Mouse (Mus musculus): ENCODE measurements around the gene Atp8b3. TPM values are rescaled to one million over a fixed set of nuclear protein-coding genes. Genes with fewer than 3 reads are reported as not detected.
A peak's percentile ranks its signal among the peaks of the same experiment; 100 is the strongest.

Gene Atp8b3
- polyA plus RNA-seq, 1 experiment: 0.13 TPM

DNA sequence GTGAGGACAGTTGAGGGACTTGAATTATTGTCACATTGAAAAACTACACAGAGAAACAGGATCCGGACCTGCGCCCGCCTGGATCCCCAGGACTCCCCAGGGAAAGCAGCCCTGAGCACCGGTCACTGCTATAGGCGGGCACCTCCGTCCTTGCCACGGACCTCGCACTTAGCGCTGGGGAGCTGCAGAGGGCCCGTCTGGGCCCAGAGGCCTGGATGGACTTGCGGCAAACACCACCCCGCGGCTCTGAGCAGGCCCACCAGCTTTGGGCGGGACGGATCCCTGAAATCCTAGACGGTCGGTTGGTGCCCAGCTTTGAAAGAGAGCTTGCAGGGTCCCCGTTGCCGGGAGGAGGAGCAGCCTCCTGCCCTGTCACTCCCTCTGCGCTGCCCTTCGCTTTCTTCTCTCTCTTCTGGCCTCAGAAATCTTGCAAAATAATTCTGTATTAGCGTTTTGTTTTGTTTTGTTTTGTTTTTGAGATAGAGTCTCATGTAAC is 36.1 kb downstream of the Atp8b3 start:
- H3K36me3 ChIP-seq (ENCODE audit: control insufficient read depth, insufficient read depth): no peaks in the 10 kb centered on the region
- H3K4me3 ChIP-seq (ENCODE audit: insufficient read depth, poor library complexity, severe bottlenecking): no peak overlapping the region
- no peaks in the 10 kb centered on the region for H3K79me3 ChIP-seq (ENCODE audit: low read depth)
- no peak overlapping the region for H3ac ChIP-seq (ENCODE audit: control insufficient read depth, insufficient read length, low read depth)
- peaks cover 67% of the 10 kb centered on the region for H3K27me3 ChIP-seq (ENCODE audit: control insufficient read depth, insufficient read depth, insufficient read length)
- H3K79me2 ChIP-seq (ENCODE audit: control insufficient read depth, insufficient read depth): no peaks in the 10 kb centered on the region
- TF ChIP-seq CEBPB (IDR thresholded peaks at IDR 0.05; ENCODE audit: low read depth) (no peak), CTCF (IDR thresholded peaks at IDR 0.05; ENCODE audit: control insufficient read depth, insufficient read depth, insufficient read length) (no peak), USF1 (IDR thresholded peaks at IDR 0.05; ENCODE audit: low read depth) (no peak), MAX (IDR thresholded peaks at IDR 0.05) (no peak), MYOG (IDR thresholded peaks at IDR 0.05; ENCODE audit: control insufficient read depth, extremely low read depth, insufficient read length) (no peak), MYOD1 (IDR thresholded peaks at IDR 0.05; ENCODE audit: control insufficient read depth, insufficient read length, low read depth) (no peak), FOSL1 (IDR thresholded peaks at IDR 0.05; ENCODE audit: insufficient read depth, low read length, poor library complexity, severe bottlenecking) (no peak)

DNA sequence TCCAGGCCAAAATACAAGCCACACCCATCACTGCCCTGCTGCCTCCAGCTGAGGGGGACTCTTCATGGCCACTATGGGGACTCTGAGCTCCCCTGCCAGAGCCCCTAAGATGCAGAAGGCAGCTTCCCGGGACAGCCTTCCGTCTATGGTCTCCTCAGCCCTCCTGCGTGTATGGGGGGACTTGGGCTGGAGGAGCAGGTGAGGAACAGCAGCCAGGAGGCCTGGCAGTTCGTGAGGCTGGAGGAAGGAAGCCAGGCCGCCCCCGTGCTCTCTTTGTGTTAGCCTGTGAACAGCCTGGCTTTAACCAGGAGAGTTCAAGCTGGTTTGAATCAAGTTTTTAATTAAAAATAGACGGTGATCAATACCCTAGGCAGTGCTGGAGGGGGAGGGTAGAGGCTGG is 36.6 kb downstream of the Atp8b3 start:
- no peak overlapping the region for H3K4me3 ChIP-seq (ENCODE audit: insufficient read depth, poor library complexity, severe bottlenecking)
- H3K79me3 ChIP-seq (ENCODE audit: low read depth): no peaks in the 10 kb centered on the region
- H3ac ChIP-seq (ENCODE audit: control insufficient read depth, insufficient read length, low read depth): no peak overlapping the region
- TF ChIP-seq MAX (IDR thresholded peaks at IDR 0.05) (no peak), CEBPB (IDR thresholded peaks at IDR 0.05; ENCODE audit: low read depth) (no peak)
- no peaks in the 10 kb centered on the region for H3K79me2 ChIP-seq (ENCODE audit: control insufficient read depth, insufficient read depth)
- peaks cover 67% of the 10 kb centered on the region for H3K27me3 ChIP-seq (ENCODE audit: control insufficient read depth, insufficient read depth, insufficient read length)
- no peaks in the 10 kb centered on the region for H3K36me3 ChIP-seq (ENCODE audit: control insufficient read depth, insufficient read depth)

DNA sequence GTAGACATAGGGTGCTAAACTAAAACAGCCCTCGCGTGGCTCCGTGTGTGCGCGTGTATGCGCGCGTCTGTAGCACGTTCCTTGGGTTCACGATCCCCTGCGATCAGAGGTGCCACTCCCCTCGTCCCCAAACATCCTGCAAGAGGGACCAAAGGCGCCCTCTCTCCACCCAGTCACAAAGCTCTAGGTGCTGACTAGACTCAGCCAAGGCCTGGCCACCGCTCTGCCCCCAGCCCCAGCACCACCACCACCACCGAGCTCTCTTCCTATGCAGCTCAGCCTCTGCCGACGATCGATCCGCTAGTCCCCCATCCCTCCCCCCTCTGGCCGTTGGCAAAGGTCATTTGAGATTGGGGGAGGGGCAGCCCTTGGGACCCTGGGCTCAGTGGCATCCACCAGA is 42.5 kb downstream of the Atp8b3 start:
- TF ChIP-seq CEBPB (IDR thresholded peaks at IDR 0.05; ENCODE audit: low read depth): no peak
- no peak for TF ChIP-seq USF1 (IDR thresholded peaks at IDR 0.05; ENCODE audit: low read depth)
- TF ChIP-seq MYOG (IDR thresholded peaks at IDR 0.05; ENCODE audit: control insufficient read depth, extremely low read depth, insufficient read length): no peak
- no peak for TF ChIP-seq MAX (IDR thresholded peaks at IDR 0.05)
- Histone ChIP-seq H3K79me2 (ENCODE audit: control insufficient read depth, insufficient read depth) (no peaks in the 10 kb centered on the region), H3K27me3 (ENCODE audit: control insufficient read depth, insufficient read depth, insufficient read length) (peaks cover 97% of the 10 kb centered on the region), H3ac (ENCODE audit: control insufficient read depth, insufficient read length, low read depth) (no peak overlapping the region), H3K36me3 (ENCODE audit: control insufficient read depth, insufficient read depth) (no peaks in the 10 kb centered on the region), H3K79me3 (ENCODE audit: low read depth) (no peaks in the 10 kb centered on the region), H3K4me3 (ENCODE audit: insufficient read depth, poor library complexity, severe bottlenecking) (no peak overlapping the region)

- TF ChIP-seq MAX (IDR thresholded peaks at IDR 0.05) (no peak), MYOD1 (IDR thresholded peaks at IDR 0.05; ENCODE audit: control insufficient read depth, insufficient read length, low read depth) (no peak), CTCF (IDR thresholded peaks at IDR 0.05; ENCODE audit: control insufficient read depth, insufficient read depth, insufficient read length) (no peak), USF1 (IDR thresholded peaks at IDR 0.05; ENCODE audit: low read depth) (no peak), CEBPB (IDR thresholded peaks at IDR 0.05; ENCODE audit: low read depth) (no peak), FOSL1 (IDR thresholded peaks at IDR 0.05; ENCODE audit: insufficient read depth, low read length, poor library complexity, severe bottlenecking) (no peak), MYOG (IDR thresholded peaks at IDR 0.05; ENCODE audit: control insufficient read depth, extremely low read depth, insufficient read length) (no peak)
- no peak overlapping the region for H3K4me3 ChIP-seq (ENCODE audit: insufficient read depth, poor library complexity, severe bottlenecking)
- no peaks in the 10 kb centered on the region for H3K79me3 ChIP-seq (ENCODE audit: low read depth)
- no peaks in the 10 kb centered on the region for H3K36me3 ChIP-seq (ENCODE audit: control insufficient read depth, insufficient read depth)
- no peak overlapping the region for H3ac ChIP-seq (ENCODE audit: control insufficient read depth, insufficient read length, low read depth)
- no peaks in the 10 kb centered on the region for H3K79me2 ChIP-seq (ENCODE audit: control insufficient read depth, insufficient read depth)
- H3K27me3 ChIP-seq (ENCODE audit: control insufficient read depth, insufficient read depth, insufficient read length): peaks cover 97% of the 10 kb centered on the region
These were observed 43.0 kb downstream of the Atp8b3 start for GRCm38 (mm10) chr10:80495901-80496300.

GRCm38 (mm10) chr10:80494732-80495131 is 44.2 kb downstream of the Atp8b3 start, which contains the start of gene Onecut3:
Gene Onecut3 (plus strand): TSS chr10:80494835.
- no peak within 1 kb of the TSS for H3K4me3 ChIP-seq (ENCODE audit: insufficient read depth, poor library complexity, severe bottlenecking)
- TF ChIP-seq FOSL1 (IDR thresholded peaks at IDR 0.05; ENCODE audit: insufficient read depth, low read length, poor library complexity, severe bottlenecking): no peak
- TF ChIP-seq CTCF (IDR thresholded peaks at IDR 0.05; ENCODE audit: control insufficient read depth, insufficient read depth, insufficient read length): no peak
- TF ChIP-seq USF1 (IDR thresholded peaks at IDR 0.05; ENCODE audit: low read depth): no peak
- no peak for TF ChIP-seq MAX (IDR thresholded peaks at IDR 0.05)
- TF ChIP-seq MYOD1 (IDR thresholded peaks at IDR 0.05; ENCODE audit: control insufficient read depth, insufficient read length, low read depth): no peak
- TF ChIP-seq MYOG (IDR thresholded peaks at IDR 0.05; ENCODE audit: control insufficient read depth, extremely low read depth, insufficient read length): no peak
- no peak for TF ChIP-seq CEBPB (IDR thresholded peaks at IDR 0.05; ENCODE audit: low read depth)

GRCm38 (mm10) chr10:80490051-80490450 is 48.9 kb downstream of the Atp8b3 start:
- H3ac ChIP-seq (ENCODE audit: control insufficient read depth, insufficient read length, low read depth): no peak overlapping the region
- no peaks in the 10 kb centered on the region for H3K36me3 ChIP-seq (ENCODE audit: control insufficient read depth, insufficient read depth)
- no peaks in the 10 kb centered on the region for H3K79me3 ChIP-seq (ENCODE audit: low read depth)
- TF ChIP-seq MYOD1 (IDR thresholded peaks at IDR 0.05; ENCODE audit: control insufficient read depth, insufficient read length, low read depth): no peak
- no peak for TF ChIP-seq CEBPB (IDR thresholded peaks at IDR 0.05; ENCODE audit: low read depth)
- no peak for TF ChIP-seq MYOG (IDR thresholded peaks at IDR 0.05; ENCODE audit: control insufficient read depth, extremely low read depth, insufficient read length)
- no peak for TF ChIP-seq USF1 (IDR thresholded peaks at IDR 0.05; ENCODE audit: low read depth)
- no peak for TF ChIP-seq CTCF (IDR thresholded peaks at IDR 0.05; ENCODE audit: control insufficient read depth, insufficient read depth, insufficient read length)
- TF ChIP-seq FOSL1 (IDR thresholded peaks at IDR 0.05; ENCODE audit: insufficient read depth, low read length, poor library complexity, severe bottlenecking): no peak
- no peak for TF ChIP-seq MAX (IDR thresholded peaks at IDR 0.05)
- peak overlapping the region; percentile 11 for H3K4me3 ChIP-seq (ENCODE audit: insufficient read depth, poor library complexity, severe bottlenecking)
- H3K79me2 ChIP-seq (ENCODE audit: control insufficient read depth, insufficient read depth): no peaks in the 10 kb centered on the region
- peaks cover 78% of the 10 kb centered on the region for H3K27me3 ChIP-seq (ENCODE audit: control insufficient read depth, insufficient read depth, insufficient read length)

More at GRCm38 (mm10) chr10:80494732-80495131, 44.2 kb downstream of the Atp8b3 start, which contains the start of gene Onecut3:
- Histone ChIP-seq H3K79me2 (ENCODE audit: control insufficient read depth, insufficient read depth) (no peaks in the 10 kb centered on the region), H3K79me3 (ENCODE audit: low read depth) (no peaks in the 10 kb centered on the region), H3K27me3 (ENCODE audit: control insufficient read depth, insufficient read depth, insufficient read length) (peaks cover 97% of the 10 kb centered on the region), H3ac (ENCODE audit: control insufficient read depth, insufficient read length, low read depth) (peak within 1 kb of the TSS; percentile 49), H3K36me3 (ENCODE audit: control insufficient read depth, insufficient read depth) (no peaks in the 10 kb centered on the region)

All from C2C12 (cell line).